Mouse (Mus musculus): ENCODE data around the gene Fndc3b.

GRCm38 (mm10) chr3:27526991-27527390, 184.1 kb downstream of the Fndc3b start:
- TF ChIP-seq TAL1 (IDR thresholded peaks at IDR 0.05; ENCODE audit: low read length) (no peak), GATA1 (IDR thresholded peaks at IDR 0.05; ENCODE audit: low read length) (no peak)
